Mouse (Mus musculus) hindbrain, embryonic 15.5 days (tissue): ENCODE data around the gene Hmcn1. TPM values are rescaled to one million over a fixed set of nuclear protein-coding genes. Genes with fewer than 3 reads are reported as not detected.

ENCODE experiments used
- ATAC-seq: fragments of 200-750 bp; cut with Nextera tagmentation; 2 replicates; pipeline ENCODE4 v1.8.0; 2017; ENCODE audit warnings: low read depth, moderate number of reproducible peaks, moderate TSS enrichment; ENCODE audit not compliant: low FRiP score
- H3K27ac ChIP-seq: fragments of 300-500 bp; sonication (generic); replicated peaks from 2 replicates; pipeline ENCODE4 v1.5.1; 2015; ENCODE audit warnings: mild to moderate bottlenecking, inconsistent platforms
- H3K27me3 ChIP-seq: fragments of 300-500 bp; sonication (generic); 2 replicates; pipeline ENCODE4 v1.6.1; 2015; ENCODE audit warnings: control low read depth, inconsistent platforms
- H3K36me3 ChIP-seq: fragments of 300-500 bp; sonication (generic); 2 replicates; pipeline ENCODE4 v1.6.1; 2015; ENCODE audit warnings: control low read depth, inconsistent platforms
- H3K4me1 ChIP-seq: fragments of 300-500 bp; sonication (generic); replicated peaks from 2 replicates; pipeline ENCODE4 v1.6.1; 2015; ENCODE audit warnings: control low read depth, inconsistent platforms
- H3K4me2 ChIP-seq: fragments of 300-500 bp; sonication (generic); 2 replicates; pipeline ENCODE4 v1.6.1; 2015; ENCODE audit warnings: moderate library complexity, mild to moderate bottlenecking, inconsistent platforms
- H3K4me3 ChIP-seq: fragments of 300-500 bp; sonication (generic); 2 replicates; pipeline ENCODE4 v1.5.1; 2015; ENCODE audit warnings: mild to moderate bottlenecking, inconsistent platforms
- H3K9ac ChIP-seq: fragments of 300-500 bp; sonication (generic); 2 replicates; pipeline ENCODE4 v1.6.1; 2015; ENCODE audit warnings: inconsistent platforms
- H3K9me3 ChIP-seq: fragments of 300-500 bp; sonication (generic); 2 replicates; pipeline ENCODE4 v1.6.1; 2016; ENCODE audit warnings: control low read depth, inconsistent platforms
- WGBS: fragments of 180-500 bp; shearing (Covaris S2); methylation state at CpG from one replicate; pipeline ENCODE4 v1.1.7; 2015; 5-methylcytosine and 5-hydroxymethylcytosine counted together
- polyA plus RNA-seq: library from polyadenylated mRNA; unstranded; fragments of >200 nt; fragmentation: Nextera tagmentation; extraction: Ambion mirVana; gene quantifications from 2 replicates; pipeline ENCODE4 v1.2.1, GENCODE M21; 2015

Gene Hmcn1
- polyA plus RNA-seq, 1 experiment from 2014 or later, result 1.3 TPM

GRCm38 (mm10) chr1:150535770-150536534, 457.3 kb downstream of the Hmcn1 start:
- H3K27ac ChIP-seq, result peak overlapping the region; percentile 6; the same call in 1 of the 2 replicates
- peak; percentile 62 for ATAC-seq
- H3K9ac ChIP-seq, result no peak overlapping the region
- WGBS, result 26% methylated on average over 16 of the region's 16 CpGs
- no peaks in the 10 kb centered on the region for H3K9me3 ChIP-seq
- H3K4me1 ChIP-seq, result peaks cover 9% of the 10 kb centered on the region
- no peaks in the 10 kb centered on the region for H3K36me3 ChIP-seq
- no peak overlapping the region for H3K4me3 ChIP-seq
- H3K4me2 ChIP-seq, result peak overlapping the region; percentile 26
- peaks cover 4% of the 10 kb centered on the region; the same call in 1 of the 2 replicates for H3K27me3 ChIP-seq

DNA sequence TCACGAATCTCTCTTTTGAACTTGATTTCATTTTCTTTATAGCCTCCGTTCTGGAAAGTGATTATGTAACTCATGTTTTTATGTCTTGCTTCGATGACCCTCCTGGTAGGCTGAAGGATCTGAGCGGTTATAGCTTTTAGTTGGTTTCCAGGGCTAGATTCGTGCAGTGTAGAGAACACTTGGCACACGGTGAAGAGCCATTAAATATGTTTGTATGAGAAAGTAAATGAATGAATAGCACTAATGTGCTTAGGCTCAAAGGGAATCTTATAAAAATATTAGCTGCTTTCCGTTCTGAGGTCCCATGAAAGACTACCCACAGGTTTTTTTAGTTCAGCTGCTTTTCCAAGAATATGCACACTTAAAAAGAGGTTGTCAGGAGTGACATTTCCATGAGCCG, 458.6 kb downstream of the Hmcn1 start:
- Histone ChIP-seq H3K27me3 (peaks cover 3% of the 10 kb centered on the region; the same call in 1 of the 2 replicates), H3K36me3 (no peaks in the 10 kb centered on the region), H3K4me3 (no peak overlapping the region), H3K4me1 (peaks cover 9% of the 10 kb centered on the region), H3K9me3 (no peaks in the 10 kb centered on the region), H3K9ac (no peak overlapping the region), H3K4me2 (no peak overlapping the region), H3K27ac (no peak overlapping the region)
- no peak for ATAC-seq
- 86% methylated on average over 8 of the region's 8 CpGs for WGBS

DNA sequence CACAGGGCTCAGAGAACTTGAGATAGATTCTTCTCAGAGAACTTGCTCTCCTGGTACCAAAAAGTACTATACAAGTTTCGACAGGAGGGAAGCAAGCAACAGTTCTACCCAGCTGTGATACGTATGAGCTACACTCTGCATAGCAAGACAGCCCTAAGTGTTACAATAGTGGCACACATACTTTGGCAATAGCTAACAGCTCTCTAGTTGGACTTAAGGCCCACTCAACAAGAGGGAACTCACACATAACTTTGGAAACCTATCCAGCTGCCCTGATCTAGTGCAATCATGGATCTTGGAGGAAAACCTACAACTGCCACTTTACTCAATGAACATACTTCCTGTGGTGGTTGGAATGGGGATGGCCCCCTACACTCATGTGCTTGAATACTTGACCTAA, 480.2 kb downstream of the Hmcn1 start:
- Histone ChIP-seq H3K4me1 (no peaks in the 10 kb centered on the region), H3K36me3 (no peaks in the 10 kb centered on the region), H3K9ac (no peak overlapping the region), H3K27ac (no peak overlapping the region), H3K9me3 (no peaks in the 10 kb centered on the region), H3K4me3 (no peak overlapping the region), H3K27me3 (no peaks in the 10 kb centered on the region), H3K4me2 (no peak overlapping the region)
- no peak for ATAC-seq
- 94% methylated on average over 2 of the region's 2 CpGs for WGBS

Other genes with a start within 250 kb of the Hmcn1 start
- gene Gm47985, start 189.1 kb upstream of the Hmcn1 start, polyA plus RNA-seq, result not detected in 2 replicates
- gene Gm8947, start 198.9 kb upstream of the Hmcn1 start, polyA plus RNA-seq, result not detected in 2 replicates
- not detected in 2 replicates for gene Gm47995, start 205.0 kb upstream of the Hmcn1 start, polyA plus RNA-seq
- gene 3110040M04Rik, start 210.7 kb upstream of the Hmcn1 start, polyA plus RNA-seq, result not detected in 2 replicates
- not detected in 2 replicates for gene Gm47996, start 216.7 kb upstream of the Hmcn1 start, polyA plus RNA-seq